Mouse (Mus musculus): ENCODE data around the gene Kmt2b. TPM values are rescaled to one million over a fixed set of nuclear protein-coding genes. Genes with fewer than 3 reads are reported as not detected.

Gene Kmt2b
- 8.5 and 8.8 TPM in 2 replicates for polyA plus RNA-seq (2015; fragmentation: Nextera tagmentation; extraction: Ambion mirVana)

- Histone ChIP-seq H3K4me2 (peak within 1 kb of the TSS; percentile 90), H3K36me3 (peaks cover 25% of the 10 kb centered on the region), H3K9me3 (replicated peaks) (no peaks in the 10 kb centered on the region), H3K27me3 (replicated peaks) (no peaks in the 10 kb centered on the region), H3K27ac (replicated peaks) (peak within 1 kb of the TSS; percentile 94), H3K4me3 (replicated peaks) (peak within 1 kb of the TSS; percentile 91), H3K9ac (replicated peaks) (peak within 1 kb of the TSS; percentile 96), H3K4me1 (peaks cover 23% of the 10 kb centered on the region)
- peak; percentile 95 for ATAC-seq (ENCODE audit: low FRiP score)
- WGBS: under 1% methylated on average over 63 of the region's 68 CpGs
Observed at GRCm38 (mm10) chr7:30588676-30589434, at the start of gene Kmt2b. Gene Kmt2b (minus strand): TSS chr7:30588726.

- no peak overlapping the region for H3K4me2 ChIP-seq
- no peak for ATAC-seq (ENCODE audit: low FRiP score)
- H3K9ac ChIP-seq (replicated peaks): no peak overlapping the region
- no peak overlapping the region for H3K27ac ChIP-seq (replicated peaks)
- H3K4me3 ChIP-seq (replicated peaks): no peak overlapping the region
- peaks cover 4% of the 10 kb centered on the region for H3K4me1 ChIP-seq
- H3K9me3 ChIP-seq (replicated peaks): no peaks in the 10 kb centered on the region
- H3K27me3 ChIP-seq (replicated peaks): peaks cover 57% of the 10 kb centered on the region
- peaks cover 18% of the 10 kb centered on the region for H3K36me3 ChIP-seq
- 33% methylated on average over 11 of the region's 11 CpGs for WGBS
Observed at GRCm38 (mm10) chr7:30636395-30636794, 47.9 kb upstream of the Kmt2b start.

GRCm38 (mm10) chr7:30635752-30636151 is 47.2 kb upstream of the Kmt2b start, which contains the start of gene Etv2:
Gene Etv2 (minus strand): TSS chr7:30635852.
- 7% methylated on average over 5 of the region's 5 CpGs for WGBS
- no peaks in the 10 kb centered on the region for H3K9me3 ChIP-seq (replicated peaks)
- peak within 1 kb of the TSS; percentile 20 for H3K4me3 ChIP-seq (replicated peaks)
- ATAC-seq (ENCODE audit: low FRiP score): no peak
- H3K4me1 ChIP-seq: peaks cover 4% of the 10 kb centered on the region
- peak within 1 kb of the TSS; percentile 36 for H3K4me2 ChIP-seq
- peaks cover 61% of the 10 kb centered on the region for H3K27me3 ChIP-seq (replicated peaks)
- H3K27ac ChIP-seq (replicated peaks): no peak within 1 kb of the TSS
- no peak within 1 kb of the TSS for H3K9ac ChIP-seq (replicated peaks)
- H3K36me3 ChIP-seq: peaks cover 12% of the 10 kb centered on the region

GRCm38 (mm10) chr7:30634621-30635020 is 46.1 kb upstream of the Kmt2b start:
- peaks cover 71% of the 10 kb centered on the region for H3K27me3 ChIP-seq (replicated peaks)
- H3K9me3 ChIP-seq (replicated peaks): no peaks in the 10 kb centered on the region
- WGBS: under 1% methylated on average over 20 of the region's 20 CpGs
- H3K4me3 ChIP-seq (replicated peaks): peak overlapping the region; percentile 20
- H3K4me2 ChIP-seq: peak overlapping the region; percentile 36
- H3K27ac ChIP-seq (replicated peaks): no peak overlapping the region
- 0 out of 2 replicates have a peak, but pooled peaks cover under 1% of the 10 kb centered on the region for H3K36me3 ChIP-seq
- ATAC-seq (ENCODE audit: low FRiP score): peak; percentile 31; the same call in 1 of the 2 replicates
- no peak overlapping the region for H3K9ac ChIP-seq (replicated peaks)
- peaks cover 4% of the 10 kb centered on the region for H3K4me1 ChIP-seq

- no peak overlapping the region for H3K4me3 ChIP-seq (replicated peaks)
- 3% methylated on average over 27 of the region's 27 CpGs for WGBS
Observed at GRCm38 (mm10) chr7:30633762-30634412, 45.4 kb upstream of the Kmt2b start.

GRCm38 (mm10) chr7:30629013-30629412 is 40.5 kb upstream of the Kmt2b start:
- Histone ChIP-seq H3K4me3 (replicated peaks) (no peak overlapping the region), H3K9ac (replicated peaks) (no peak overlapping the region), H3K4me1 (peaks cover 13% of the 10 kb centered on the region), H3K27ac (replicated peaks) (no peak overlapping the region), H3K4me2 (no peak overlapping the region), H3K27me3 (replicated peaks) (peaks cover 50% of the 10 kb centered on the region), H3K9me3 (replicated peaks) (no peaks in the 10 kb centered on the region), H3K36me3 (peaks cover 3% of the 10 kb centered on the region)
- ATAC-seq (ENCODE audit: low FRiP score): no peak

More at GRCm38 (mm10) chr7:30633762-30634412, 45.4 kb upstream of the Kmt2b start:
- ATAC-seq (ENCODE audit: low FRiP score): no peak
- H3K27me3 ChIP-seq (replicated peaks): peaks cover 75% of the 10 kb centered on the region
- H3K9ac ChIP-seq (replicated peaks): no peak overlapping the region
- no peaks in the 10 kb centered on the region for H3K9me3 ChIP-seq (replicated peaks)
- peaks cover 4% of the 10 kb centered on the region for H3K4me1 ChIP-seq
- H3K36me3 ChIP-seq: no peaks in the 10 kb centered on the region
- H3K27ac ChIP-seq (replicated peaks): no peak overlapping the region
- H3K4me2 ChIP-seq: no peak overlapping the region

GRCm38 (mm10) chr7:30626647-30627046 is 38.1 kb upstream of the Kmt2b start:
- H3K27me3 ChIP-seq (replicated peaks): peaks cover 28% of the 10 kb centered on the region
- 90% methylated on average over 5 of the region's 5 CpGs for WGBS
- 0 out of 2 replicates have a peak overlapping the region, but pooled peaks have one; percentile 61 for H3K27ac ChIP-seq (replicated peaks)
- H3K9ac ChIP-seq (replicated peaks): no peak overlapping the region
- peaks cover 13% of the 10 kb centered on the region for H3K4me1 ChIP-seq
- peak overlapping the region; percentile 89; the same call in 1 of the 2 replicates for H3K4me2 ChIP-seq
- peaks cover 25% of the 10 kb centered on the region for H3K36me3 ChIP-seq
- no peaks in the 10 kb centered on the region for H3K9me3 ChIP-seq (replicated peaks)
- peak; percentile 18; the same call in 1 of the 2 replicates for ATAC-seq (ENCODE audit: low FRiP score)
- H3K4me3 ChIP-seq (replicated peaks): no peak overlapping the region

- Histone ChIP-seq H3K4me2 (peak within 1 kb of the TSS; percentile 89), H3K9me3 (replicated peaks) (no peaks in the 10 kb centered on the region), H3K9ac (replicated peaks) (peak within 1 kb of the TSS; percentile 67), H3K27ac (replicated peaks) (peak within 1 kb of the TSS; percentile 61), H3K27me3 (replicated peaks) (peaks cover 22% of the 10 kb centered on the region), H3K36me3 (peaks cover 31% of the 10 kb centered on the region), H3K4me3 (replicated peaks) (peak within 1 kb of the TSS; percentile 61), H3K4me1 (peaks cover 13% of the 10 kb centered on the region)
- 2% methylated on average over 44 of the region's 44 CpGs for WGBS
- ATAC-seq (ENCODE audit: low FRiP score): peak; percentile 96
Observed at GRCm38 (mm10) chr7:30625530-30626384, 37.2 kb upstream of the Kmt2b start, which contains the start of gene Cox6b1. Gene Cox6b1 (minus strand): TSS chr7:30626151.

- no peak for ATAC-seq (ENCODE audit: low FRiP score)
- Histone ChIP-seq H3K9me3 (replicated peaks) (0 out of 2 replicates have a peak, but pooled peaks cover 2% of the 10 kb centered on the region), H3K4me2 (no peak overlapping the region), H3K4me1 (peaks cover under 1% of the 10 kb centered on the region; the same call in 1 of the 2 replicates), H3K4me3 (replicated peaks) (no peak overlapping the region), H3K27me3 (replicated peaks) (no peaks in the 10 kb centered on the region), H3K9ac (replicated peaks) (no peak overlapping the region), H3K36me3 (peaks cover 77% of the 10 kb centered on the region), H3K27ac (replicated peaks) (no peak overlapping the region)
- 93% methylated on average over 3 of the region's 3 CpGs for WGBS
Observed at GRCm38 (mm10) chr7:30619202-30619601, 30.7 kb upstream of the Kmt2b start.

- H3K4me2 ChIP-seq: no peak overlapping the region
- no peaks in the 10 kb centered on the region for H3K27me3 ChIP-seq (replicated peaks)
- 0 out of 2 replicates have a peak, but pooled peaks cover 2% of the 10 kb centered on the region for H3K9me3 ChIP-seq (replicated peaks)
- H3K4me3 ChIP-seq (replicated peaks): no peak overlapping the region
- no peaks in the 10 kb centered on the region for H3K4me1 ChIP-seq
- WGBS: 98% methylated on average over 9 of the region's 9 CpGs
- ATAC-seq (ENCODE audit: low FRiP score): no peak
- H3K9ac ChIP-seq (replicated peaks): no peak overlapping the region
- H3K27ac ChIP-seq (replicated peaks): no peak overlapping the region
- peaks cover 73% of the 10 kb centered on the region for H3K36me3 ChIP-seq
Observed at GRCm38 (mm10) chr7:30618658-30619057, 30.1 kb upstream of the Kmt2b start.
